Mouse (Mus musculus): Measurements from ENCODE around the gene Ppil6. TPM values are rescaled to one million over a fixed set of nuclear protein-coding genes. Genes with fewer than 3 reads are reported as not detected.

Gene Ppil6
- total RNA-seq, 2 experiments from 2014 or later = 6.5 to 9.3 TPM

GRCm38 (mm10) chr10:41518981-41519618 is 28.9 kb downstream of the Ppil6 start, which contains the start of gene Cd164:
Gene Cd164 (plus strand): TSS chr10:41519414.
- peak; percentile 91 to 92 for DNase-seq (ENCODE audit: low spot score in 2 of 2)
- intact Hi-C loops (cut with DNase I) = loop anchor here (2.0 to 10.0 kb wide), 3 partner anchors 164 to 756 kb away; partner anchors contain the start of gene Foxo3

DNA sequence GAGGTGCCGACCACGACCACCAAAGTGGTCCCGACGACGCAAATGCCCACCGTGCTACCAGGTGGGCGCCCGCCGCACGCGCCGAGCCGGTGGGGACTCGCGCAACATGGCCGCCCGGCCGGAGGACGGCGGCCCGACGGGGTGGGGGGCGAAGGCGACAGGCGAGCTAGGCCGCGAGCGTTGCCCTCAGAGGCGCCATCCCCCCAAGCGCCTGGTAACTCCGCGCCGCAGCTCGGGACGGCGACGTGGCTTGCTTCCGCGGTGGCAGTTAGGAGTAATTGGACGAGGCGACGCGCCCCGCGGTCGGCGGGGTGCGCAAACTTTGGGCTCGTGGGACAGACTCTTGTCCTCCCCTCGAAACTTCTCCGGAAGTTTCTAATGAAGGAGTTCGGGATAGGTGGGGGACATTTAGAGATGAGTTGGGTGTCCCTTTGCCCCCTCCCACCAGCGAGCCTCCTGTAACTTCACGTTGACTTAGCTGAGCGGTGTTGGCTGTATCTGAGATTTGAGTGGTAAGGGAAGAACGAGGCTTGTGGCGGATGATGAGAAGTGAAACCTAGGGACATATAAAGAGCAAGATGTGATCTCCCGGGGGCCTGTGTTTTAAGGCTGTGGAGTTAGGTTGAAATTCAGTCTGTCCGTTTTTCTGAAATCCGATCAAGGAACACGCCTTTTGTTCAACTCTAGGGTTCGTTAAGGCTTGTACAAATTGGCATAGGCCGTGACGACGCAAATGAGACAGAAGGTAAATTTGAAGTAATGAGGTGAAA is 29.6 kb downstream of the Ppil6 start:
- intact Hi-C loops (cut with DNase I) = loop anchor here (2.0 to 10.0 kb wide), 4 partner anchors 52 to 755 kb away; partner anchors contain the start of gene Foxo3
- DNase-seq (ENCODE audit: low spot score in 2 of 2) = no peak

GRCm38 (mm10) chr10:41520410-41520673 is 30.1 kb downstream of the Ppil6 start:
- intact Hi-C loops (cut with DNase I) = loop anchor here (5.0 kb wide), 1 partner anchor 52 kb away; no protein-coding TSS in a partner anchor
- no peak for DNase-seq (ENCODE audit: low spot score in 2 of 2)

DNA sequence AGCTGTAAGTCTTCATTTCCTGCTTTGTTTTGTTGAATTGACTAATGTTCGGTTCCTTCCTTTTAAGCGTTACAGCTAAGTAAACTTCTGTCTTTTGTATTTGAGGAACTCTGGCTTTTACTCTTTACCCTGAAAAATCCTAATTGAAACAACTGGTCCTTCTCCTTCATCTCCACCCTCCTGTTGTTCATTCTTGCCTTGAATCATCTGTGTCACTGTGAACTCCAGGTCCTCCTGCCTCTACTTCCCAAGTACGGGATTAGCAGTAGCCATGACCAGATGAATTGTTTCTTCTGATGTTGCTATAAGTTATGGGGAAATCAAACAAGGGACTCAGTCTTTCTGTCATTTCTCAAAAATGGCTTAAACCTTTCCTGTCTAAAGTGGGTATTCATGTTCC is 33.1 kb downstream of the Ppil6 start:
- no peak for DNase-seq (ENCODE audit: low spot score in 2 of 2)
- intact Hi-C loops (cut with DNase I) = loop anchor here (5.0 kb wide), 1 partner anchor 49 kb away; no protein-coding TSS in a partner anchor

DNA sequence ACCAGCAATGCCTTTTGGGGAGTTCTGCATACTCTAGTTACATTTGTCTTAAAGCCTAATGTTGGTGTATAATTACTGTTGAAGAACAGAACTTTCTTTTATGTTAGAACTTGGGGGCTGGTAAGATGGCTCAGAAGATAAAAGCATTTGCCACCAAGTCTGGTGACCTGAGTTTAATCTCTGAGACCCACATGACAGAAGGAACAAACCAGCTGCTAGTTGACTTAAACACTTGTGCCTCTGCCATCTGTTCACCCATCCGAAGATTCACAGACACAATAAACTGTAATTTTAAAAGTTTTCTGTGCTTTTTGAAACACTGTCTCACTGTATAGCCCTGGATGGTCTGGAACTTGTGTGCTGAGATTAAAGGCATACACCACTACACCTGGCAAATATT is 35.5 kb downstream of the Ppil6 start:
- DNase-seq (ENCODE audit: low spot score in 2 of 2) = no peak
- intact Hi-C loops (cut with DNase I) = no loop called here

- no peak for DNase-seq (ENCODE audit: low spot score in 2 of 2)
- intact Hi-C loops (cut with DNase I) = no loop called here
Observed at GRCm38 (mm10) chr10:41529972-41530371, 39.7 kb downstream of the Ppil6 start.

DNA sequence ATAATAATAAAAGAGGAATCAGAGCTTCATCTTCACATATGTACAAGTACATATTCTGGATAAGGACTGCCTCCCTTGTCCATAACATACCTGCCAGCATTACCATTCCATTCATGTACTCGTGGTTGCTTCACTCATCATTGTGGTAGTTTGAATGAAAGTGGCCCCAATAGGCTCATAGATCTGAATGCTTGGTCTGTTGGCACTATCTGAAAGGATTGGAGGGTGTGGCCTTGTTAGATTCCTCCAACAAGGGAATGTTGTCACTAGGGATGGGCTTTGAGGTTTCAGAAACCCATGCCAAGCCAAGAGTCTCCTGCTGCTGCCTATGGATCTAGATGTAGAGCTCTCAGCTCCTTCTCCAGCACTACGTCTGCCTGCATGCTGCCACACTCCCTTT is 45.8 kb downstream of the Ppil6 start:
- intact Hi-C loops (cut with DNase I) = no loop called here
- DNase-seq (ENCODE audit: low spot score in 2 of 2) = no peak

GRCm38 (mm10) chr10:41536714-41537113 is 46.5 kb downstream of the Ppil6 start:
- no peak for DNase-seq (ENCODE audit: low spot score in 2 of 2)
- intact Hi-C loops (cut with DNase I) = no loop called here

- no peak for DNase-seq (ENCODE audit: low spot score in 2 of 2)
- intact Hi-C loops (cut with DNase I) = no loop called here
Observed at GRCm38 (mm10) chr10:41537226-41537982, 47.2 kb downstream of the Ppil6 start.

- DNase-seq (ENCODE audit: low spot score in 2 of 2) = no peak
- intact Hi-C loops (cut with DNase I) = no loop called here
Observed at GRCm38 (mm10) chr10:41537983-41538330, 47.7 kb downstream of the Ppil6 start.

GRCm38 (mm10) chr10:41538986-41539385 is 48.7 kb downstream of the Ppil6 start:
- no peak for DNase-seq (ENCODE audit: low spot score in 2 of 2)
- intact Hi-C loops (cut with DNase I) = no loop called here

DNA sequence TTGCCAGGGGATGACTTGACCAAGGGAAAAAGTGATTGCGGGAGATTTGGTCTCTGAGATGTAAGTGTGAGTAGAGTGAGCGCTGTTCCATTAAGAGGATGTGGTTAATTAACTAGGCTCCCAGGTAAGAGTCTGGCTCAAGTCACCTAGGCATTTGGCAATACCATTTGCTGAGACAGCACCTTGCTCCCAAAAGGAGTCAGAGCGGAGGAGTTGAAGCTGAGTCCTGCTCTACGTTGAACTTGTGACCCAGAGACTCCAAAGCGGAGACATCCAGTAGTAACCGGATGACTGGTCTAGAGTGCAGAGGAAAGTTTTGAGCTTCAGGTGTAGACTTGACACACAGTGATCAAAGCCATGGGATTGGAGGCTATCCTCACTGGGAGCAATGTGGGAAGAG is 51.8 kb downstream of the Ppil6 start:
- intact Hi-C loops (cut with DNase I) = no loop called here
- no peak for DNase-seq (ENCODE audit: low spot score in 2 of 2)

GRCm38 (mm10) chr10:41543439-41543838 is 53.2 kb downstream of the Ppil6 start:
- DNase-seq (ENCODE audit: low spot score in 2 of 2) = no peak
- intact Hi-C loops (cut with DNase I) = no loop called here

DNA sequence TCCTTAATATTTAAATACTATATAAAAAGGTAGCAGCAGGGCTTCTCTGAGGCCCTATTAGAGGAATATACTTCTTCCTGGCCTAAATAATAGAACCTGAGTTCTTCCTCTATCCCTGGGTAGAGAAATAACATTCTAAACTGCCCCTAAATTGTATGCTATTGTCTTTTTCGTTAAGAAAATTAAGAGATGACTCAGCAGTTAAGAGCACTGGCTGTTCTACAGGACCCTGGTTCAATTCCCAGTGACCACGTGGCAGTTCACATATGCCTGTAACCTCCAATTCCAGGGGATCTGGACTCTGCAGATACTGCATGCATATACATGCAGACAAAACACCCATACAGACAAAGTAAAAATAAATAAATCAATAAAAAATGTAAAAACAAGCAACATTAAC is 53.6 kb downstream of the Ppil6 start:
- no peak for DNase-seq (ENCODE audit: low spot score in 2 of 2)
- intact Hi-C loops (cut with DNase I) = no loop called here

DNA sequence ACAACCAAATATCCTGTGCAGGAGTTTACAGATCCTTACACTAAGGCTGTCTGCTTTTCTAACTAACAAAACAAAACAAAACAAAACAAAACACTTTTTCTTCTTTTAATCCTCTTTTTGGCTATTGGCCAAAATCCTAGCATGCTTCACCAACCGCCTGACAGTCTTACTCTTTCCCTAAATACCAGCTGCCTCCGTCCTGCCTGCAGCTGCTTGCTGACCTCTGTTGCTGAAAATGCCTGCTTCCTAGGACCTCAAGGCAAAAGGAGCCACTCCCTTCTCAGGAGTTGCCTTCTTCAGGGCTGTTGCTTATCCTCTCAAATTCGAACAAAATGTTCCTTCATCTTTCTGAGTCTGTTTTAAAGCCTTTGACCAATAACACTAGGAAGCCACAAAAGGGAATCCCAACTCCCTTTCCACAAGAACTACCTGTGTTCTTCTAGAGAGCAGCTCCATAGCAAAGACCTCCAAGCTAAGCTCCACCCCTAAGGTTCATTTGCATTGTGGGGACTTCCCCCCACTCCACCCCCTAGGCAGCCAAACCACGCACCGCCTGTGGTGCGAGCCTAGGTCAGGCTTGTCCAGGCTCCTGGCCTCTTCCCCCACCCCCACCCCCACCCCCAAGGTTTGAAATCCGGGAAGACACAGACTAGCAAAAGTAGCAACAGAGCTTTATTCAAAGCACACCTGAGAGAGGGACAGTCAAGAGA is 54.4 kb downstream of the Ppil6 start:
- no peak for DNase-seq (ENCODE audit: low spot score in 2 of 2)
- intact Hi-C loops (cut with DNase I) = no loop called here

GRCm38 (mm10) chr10:41545224-41545755 is 55.1 kb downstream of the Ppil6 start:
- DNase-seq (ENCODE audit: low spot score in 2 of 2) = no peak
- intact Hi-C loops (cut with DNase I) = no loop called here

GRCm38 (mm10) chr10:41546396-41547165 is 56.3 kb downstream of the Ppil6 start:
- intact Hi-C loops (cut with DNase I) = no loop called here
- DNase-seq (ENCODE audit: low spot score in 2 of 2) = no peak

DNA sequence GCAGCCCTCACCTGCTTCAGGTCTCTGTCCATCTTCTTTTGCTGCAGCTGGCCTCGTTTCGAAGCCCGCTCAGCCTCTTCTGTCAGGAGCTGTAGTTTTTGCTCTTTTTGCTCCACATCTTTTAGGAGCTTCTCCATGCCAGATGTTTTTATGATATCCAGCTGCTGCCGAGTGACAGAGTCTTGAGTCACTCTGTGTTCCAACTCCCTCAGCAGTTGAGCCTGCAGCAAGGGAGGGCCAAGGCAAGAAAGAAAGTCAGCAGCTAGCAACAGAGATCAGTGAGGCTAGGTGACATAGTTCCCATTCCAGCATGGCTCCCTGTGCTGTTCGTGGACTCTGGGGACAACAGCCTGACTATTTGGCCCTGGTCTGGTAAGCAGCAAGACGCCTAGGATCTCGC is 60.5 kb downstream of the Ppil6 start:
- intact Hi-C loops (cut with DNase I) = no loop called here
- DNase-seq (ENCODE audit: low spot score in 2 of 2) = no peak

DNA sequence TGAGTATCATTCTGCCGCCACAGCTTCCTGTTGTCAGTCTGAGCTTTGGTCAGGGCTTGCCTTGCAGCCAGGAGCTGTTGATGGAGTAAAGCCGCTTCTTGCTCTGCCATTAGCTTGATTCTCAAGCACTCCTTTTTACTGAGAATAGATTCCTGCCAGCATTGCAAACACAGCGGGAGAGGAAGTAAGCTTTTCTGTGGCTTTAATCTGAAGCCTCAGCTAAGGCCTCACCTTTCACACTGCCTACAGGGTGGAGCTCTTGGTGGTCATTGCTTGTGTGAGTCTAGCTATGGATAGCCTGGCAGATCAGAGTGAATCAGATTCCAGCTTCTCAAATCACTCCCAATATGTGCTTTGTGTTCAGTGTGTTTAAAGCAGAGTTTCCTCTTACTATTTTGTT is 62.1 kb downstream of the Ppil6 start:
- intact Hi-C loops (cut with DNase I) = no loop called here
- DNase-seq (ENCODE audit: low spot score in 2 of 2) = no peak
